Mouse (Mus musculus): Measurements from ENCODE around the gene Sec16b. TPM values are rescaled to one million over a fixed set of nuclear protein-coding genes. Genes with fewer than 3 reads are reported as not detected.

The Sec16b gene
- polyA plus RNA-seq, 1 experiment from 2014 or later, result 2.9 TPM

GRCm38 (mm10) chr1:157569263-157570090, 62.9 kb downstream of the Sec16b start:
- no peak for ATAC-seq (ENCODE audit: low FRiP score, low read depth)
- Histone ChIP-seq H3K9ac (no peak overlapping the region), H3K36me3 (peaks cover 9% of the 10 kb centered on the region; the same call in 1 of the 2 replicates), H3K27ac (no peak overlapping the region), H3K27me3 (no peaks in the 10 kb centered on the region), H3K4me2 (replicated peaks) (no peak overlapping the region), H3K9me3 (no peaks in the 10 kb centered on the region), H3K4me3 (no peak overlapping the region), H3K4me1 (no peaks in the 10 kb centered on the region)
- 81% methylated on average over 5 of the region's 5 CpGs for WGBS

DNA sequence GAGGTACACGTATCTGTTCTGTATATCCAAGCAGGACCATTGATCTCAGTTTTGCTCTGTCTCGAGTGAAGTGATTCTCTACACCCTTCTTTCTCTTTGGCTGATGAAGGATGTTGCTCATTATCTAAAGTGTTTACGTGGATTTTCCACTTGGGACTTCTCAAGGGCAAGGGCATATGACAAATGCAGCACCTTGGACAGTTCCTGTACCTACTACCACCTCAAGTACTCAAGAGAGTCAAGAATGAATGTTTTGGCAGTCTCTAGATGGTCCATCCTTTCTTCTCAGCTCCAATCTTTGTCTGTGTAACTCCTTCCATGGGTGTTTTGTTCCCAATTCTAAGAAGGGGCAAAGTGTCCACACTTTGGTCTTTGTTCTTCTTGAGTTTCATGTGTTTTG, 68.8 kb downstream of the Sec16b start:
- H3K27ac ChIP-seq, result no peak overlapping the region
- no peaks in the 10 kb centered on the region for H3K27me3 ChIP-seq
- no peaks in the 10 kb centered on the region for H3K9me3 ChIP-seq
- WGBS, result 86% methylated on average over 3 of the region's 3 CpGs
- no peak overlapping the region for H3K4me3 ChIP-seq
- no peaks in the 10 kb centered on the region for H3K4me1 ChIP-seq
- H3K9ac ChIP-seq, result no peak overlapping the region
- ATAC-seq (ENCODE audit: low FRiP score, low read depth), result no peak
- no peaks in the 10 kb centered on the region for H3K36me3 ChIP-seq
- H3K4me2 ChIP-seq (replicated peaks), result no peak overlapping the region

- no peak overlapping the region for H3K9ac ChIP-seq
- no peaks in the 10 kb centered on the region for H3K27me3 ChIP-seq
- WGBS, result 83% methylated on average over 8 of the region's 8 CpGs
- H3K4me2 ChIP-seq (replicated peaks), result no peak overlapping the region
- H3K9me3 ChIP-seq, result no peaks in the 10 kb centered on the region
- no peaks in the 10 kb centered on the region for H3K36me3 ChIP-seq
- no peak overlapping the region for H3K4me3 ChIP-seq
- no peaks in the 10 kb centered on the region for H3K4me1 ChIP-seq
- no peak overlapping the region for H3K27ac ChIP-seq
- ATAC-seq (ENCODE audit: low FRiP score, low read depth), result no peak
Observed at GRCm38 (mm10) chr1:157578336-157578735, 71.8 kb downstream of the Sec16b start.

- Histone ChIP-seq H3K4me3 (no peak overlapping the region), H3K4me2 (replicated peaks) (no peak overlapping the region), H3K4me1 (0 out of 2 replicates have a peak, but pooled peaks cover under 1% of the 10 kb centered on the region), H3K9me3 (no peaks in the 10 kb centered on the region), H3K9ac (no peak overlapping the region), H3K27ac (no peak overlapping the region), H3K36me3 (no peaks in the 10 kb centered on the region), H3K27me3 (no peaks in the 10 kb centered on the region)
- no peak for ATAC-seq (ENCODE audit: low FRiP score, low read depth)
- WGBS, result 66% methylated on average over 5 of the region's 5 CpGs
Observed at GRCm38 (mm10) chr1:157586556-157586955, 80.0 kb downstream of the Sec16b start.

- no peak overlapping the region for H3K4me3 ChIP-seq
- no peak for ATAC-seq (ENCODE audit: low FRiP score, low read depth)
- H3K36me3 ChIP-seq, result no peaks in the 10 kb centered on the region
- no peak overlapping the region for H3K27ac ChIP-seq
- WGBS, result 51% methylated on average over 2 of the region's 2 CpGs
- H3K9ac ChIP-seq, result no peak overlapping the region
- no peaks in the 10 kb centered on the region for H3K27me3 ChIP-seq
- peaks cover 7% of the 10 kb centered on the region; the same call in 1 of the 2 replicates for H3K4me1 ChIP-seq
- H3K4me2 ChIP-seq (replicated peaks), result no peak overlapping the region
- H3K9me3 ChIP-seq, result no peaks in the 10 kb centered on the region
Observed at GRCm38 (mm10) chr1:157592039-157592438, 85.5 kb downstream of the Sec16b start.

- Histone ChIP-seq H3K4me3 (no peak overlapping the region), H3K27ac (no peak overlapping the region), H3K4me1 (peaks cover 7% of the 10 kb centered on the region; the same call in 1 of the 2 replicates), H3K4me2 (replicated peaks) (no peak overlapping the region), H3K9me3 (no peaks in the 10 kb centered on the region), H3K9ac (no peak overlapping the region), H3K36me3 (no peaks in the 10 kb centered on the region), H3K27me3 (no peaks in the 10 kb centered on the region)
- no peak for ATAC-seq (ENCODE audit: low FRiP score, low read depth)
- WGBS, result 81% methylated on average over 5 of the region's 5 CpGs
Observed at GRCm38 (mm10) chr1:157594561-157594960, 88.0 kb downstream of the Sec16b start.

- ATAC-seq (ENCODE audit: low FRiP score, low read depth), result no peak
- H3K27me3 ChIP-seq, result no peaks in the 10 kb centered on the region
- WGBS, result 88% methylated on average over 9 of the region's 9 CpGs
- no peak overlapping the region for H3K4me3 ChIP-seq
- no peak overlapping the region for H3K4me2 ChIP-seq (replicated peaks)
- H3K27ac ChIP-seq, result no peak overlapping the region
- no peak overlapping the region for H3K9ac ChIP-seq
- no peaks in the 10 kb centered on the region for H3K9me3 ChIP-seq
- H3K4me1 ChIP-seq, result peaks cover 7% of the 10 kb centered on the region; the same call in 1 of the 2 replicates
- no peaks in the 10 kb centered on the region for H3K36me3 ChIP-seq
Observed at GRCm38 (mm10) chr1:157595165-157595564, 88.6 kb downstream of the Sec16b start.

GRCm38 (mm10) chr1:157604513-157604912, 98.0 kb downstream of the Sec16b start:
- 70% methylated on average over 5 of the region's 5 CpGs for WGBS
- H3K4me1 ChIP-seq, result no peaks in the 10 kb centered on the region
- ATAC-seq (ENCODE audit: low FRiP score, low read depth), result no peak
- H3K9me3 ChIP-seq, result no peaks in the 10 kb centered on the region
- H3K27me3 ChIP-seq, result no peaks in the 10 kb centered on the region
- no peak overlapping the region for H3K27ac ChIP-seq
- no peaks in the 10 kb centered on the region for H3K36me3 ChIP-seq
- H3K4me3 ChIP-seq, result no peak overlapping the region
- no peak overlapping the region for H3K9ac ChIP-seq
- H3K4me2 ChIP-seq (replicated peaks), result no peak overlapping the region

Other genes starting within 250 kb of the Sec16b start
- gene Rasal2, start 94.1 kb upstream of the Sec16b start, polyA plus RNA-seq (2015; fragmentation: Nextera tagmentation; extraction: Ambion mirVana), result 6.8 and 7.4 TPM in 2 replicates
- 6.4 and 6.8 TPM in 2 replicates for gene Cryzl2, start 48.2 kb upstream of the Sec16b start, polyA plus RNA-seq (2015; fragmentation: Nextera tagmentation; extraction: Ambion mirVana)

All from limb, embryonic 13.5 days (tissue).